Mouse (Mus musculus) liver, adult 2 months (tissue): ENCODE data around the gene Gxylt2.

Source experiments
- CTCF ChIP-seq: fragments of 200-500 bp; IDR thresholded peaks from 2 replicates; pipeline ENCODE4 v1.5.1; 2011; ENCODE audit warnings: low read depth, low read length, control low read depth
- POLR2A ChIP-seq: fragments of 200-500 bp; IDR thresholded peaks from 2 replicates; pipeline ENCODE4 v1.6.1; 2011; ENCODE audit warnings: low read length, control low read depth; ENCODE audit not compliant: insufficient read depth; ENCODE audit errors: extremely low read depth

- TF ChIP-seq CTCF, result no peak
- TF ChIP-seq POLR2A, result no peak
These were observed 119.9 kb downstream of the Gxylt2 start for GRCm38 (mm10) chr6:100824381-100824965.
